Mouse (Mus musculus): ENCODE measurements around the gene Ces1h.

- TF ChIP-seq CTCF (IDR thresholded peaks at IDR 0.05) (no peak), POLR2A (IDR thresholded peaks at IDR 0.05; ENCODE audit: insufficient read depth, low read depth, low read length) (no peak)
These were observed 42.3 kb downstream of the Ces1h start, which contains the start of gene Ces1g for GRCm38 (mm10) chr8:93337207-93337606.
